Mouse (Mus musculus): ENCODE measurements around the gene Prpf4.

DNA sequence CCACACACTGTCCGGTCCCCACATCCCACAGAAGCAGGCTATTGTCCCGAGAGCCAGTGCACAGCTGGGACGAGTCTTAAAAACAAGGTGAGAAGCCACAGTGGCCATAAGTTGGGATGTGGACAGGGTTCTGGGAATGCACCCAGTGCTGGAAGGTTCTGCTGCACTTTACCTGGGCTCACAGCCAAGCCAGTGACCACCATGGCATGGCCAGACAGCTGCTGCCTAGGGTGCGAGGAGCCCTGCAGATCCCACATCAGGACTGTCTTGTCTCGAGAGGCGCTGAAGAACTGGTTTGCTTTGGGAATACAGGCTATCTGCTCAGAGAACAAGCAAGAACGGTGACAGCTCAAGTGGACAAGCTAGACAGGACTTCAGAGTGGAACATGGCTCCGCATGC lies 51.8 kb downstream of the Prpf4 start:
- TF ChIP-seq GATA1 (IDR thresholded peaks at IDR 0.05; ENCODE audit: low read length) (no peak), TAL1 (IDR thresholded peaks at IDR 0.05; ENCODE audit: low read length) (no peak)
